Mouse (Mus musculus): ENCODE data around the gene Hes5.

Hes5 gene

GRCm38 (mm10) chr4:154964581-154965235 lies 4.0 kb downstream of the Hes5 start:
- DNase-seq (ENCODE audit: low spot score): no peak

GRCm38 (mm10) chr4:154965856-154966255 lies 5.1 kb downstream of the Hes5 start:
- DNase-seq (ENCODE audit: low spot score): no peak

GRCm38 (mm10) chr4:154967173-154967572 lies 6.5 kb downstream of the Hes5 start:
- no peak for DNase-seq (ENCODE audit: low spot score)

GRCm38 (mm10) chr4:154972546-154972945 lies 11.8 kb downstream of the Hes5 start:
- no peak for DNase-seq (ENCODE audit: low spot score)

GRCm38 (mm10) chr4:154974163-154974611 lies 13.5 kb downstream of the Hes5 start:
- no peak for DNase-seq (ENCODE audit: low spot score)

- no peak for DNase-seq (ENCODE audit: low spot score)
Measured at GRCm38 (mm10) chr4:154980110-154980509, 19.4 kb downstream of the Hes5 start.

GRCm38 (mm10) chr4:154981076-154981475 lies 20.4 kb downstream of the Hes5 start:
- DNase-seq (ENCODE audit: low spot score): no peak

GRCm38 (mm10) chr4:154981530-154981929 lies 20.8 kb downstream of the Hes5 start:
- DNase-seq (ENCODE audit: low spot score): peak; percentile 57

GRCm38 (mm10) chr4:154982247-154983120 lies 21.8 kb downstream of the Hes5 start:
- peak; percentile 30 for DNase-seq (ENCODE audit: low spot score)

GRCm38 (mm10) chr4:154983767-154984166 lies 23.0 kb downstream of the Hes5 start:
- DNase-seq (ENCODE audit: low spot score): no peak

- DNase-seq (ENCODE audit: low spot score): no peak
Measured at GRCm38 (mm10) chr4:154985151-154985777, 24.5 kb downstream of the Hes5 start.

- peak; percentile 85 for DNase-seq (ENCODE audit: low spot score)
Measured at GRCm38 (mm10) chr4:154986096-154986495, 25.4 kb downstream of the Hes5 start.

- DNase-seq (ENCODE audit: low spot score): no peak
Measured at GRCm38 (mm10) chr4:154986750-154987149, 26.0 kb downstream of the Hes5 start.

GRCm38 (mm10) chr4:154994876-154995275 lies 34.2 kb downstream of the Hes5 start:
- no peak for DNase-seq (ENCODE audit: low spot score)

GRCm38 (mm10) chr4:154996572-154997154 lies 35.9 kb downstream of the Hes5 start:
- peak; percentile 21 for DNase-seq (ENCODE audit: low spot score)

- no peak for DNase-seq (ENCODE audit: low spot score)
Measured at GRCm38 (mm10) chr4:154999379-154999778, 38.7 kb downstream of the Hes5 start.

- DNase-seq (ENCODE audit: low spot score): no peak
Measured at GRCm38 (mm10) chr4:155005278-155005677, 44.6 kb downstream of the Hes5 start.

GRCm38 (mm10) chr4:155006296-155006695 lies 45.6 kb downstream of the Hes5 start:
- no peak for DNase-seq (ENCODE audit: low spot score)

- DNase-seq (ENCODE audit: low spot score): no peak
Measured at GRCm38 (mm10) chr4:155007641-155008040, 46.9 kb downstream of the Hes5 start.

GRCm38 (mm10) chr4:155008075-155008474 lies 47.4 kb downstream of the Hes5 start:
- DNase-seq (ENCODE audit: low spot score): no peak

GRCm38 (mm10) chr4:155009216-155009615 lies 48.5 kb downstream of the Hes5 start:
- no peak for DNase-seq (ENCODE audit: low spot score)

GRCm38 (mm10) chr4:155010870-155011269 lies 50.1 kb downstream of the Hes5 start:
- DNase-seq (ENCODE audit: low spot score): peak; percentile 22

Measured in ovary, postnatal 36 days (tissue).